Mouse (Mus musculus): ENCODE data around the gene Hdac4.

DNA sequence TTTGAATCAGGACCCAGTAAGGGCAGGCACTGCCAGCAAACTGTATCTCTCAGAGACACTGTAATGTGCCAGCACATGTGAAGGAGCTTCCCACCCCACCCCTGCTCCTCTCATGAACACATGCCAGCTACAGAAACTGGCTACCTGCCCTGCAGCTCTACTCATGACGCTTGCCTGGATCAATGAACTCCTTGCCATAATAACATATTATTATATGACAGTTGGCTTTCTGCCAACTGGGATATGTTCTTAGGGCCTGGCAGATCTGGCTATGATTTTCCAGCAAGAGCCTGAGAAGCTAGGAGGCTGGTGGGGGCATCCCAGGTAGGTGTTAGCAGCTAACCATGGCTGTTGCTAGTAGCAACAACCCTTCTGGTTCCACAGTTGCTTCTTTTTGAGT is 156.8 kb downstream of the Hdac4 start:
- TF ChIP-seq CTCF (IDR thresholded peaks at IDR 0.05; ENCODE audit: control insufficient read depth, insufficient read depth, low read length) = no peak
- no peak for TF ChIP-seq POLR2A (IDR thresholded peaks at IDR 0.05; ENCODE audit: borderline replicate concordance, control insufficient read depth, low read depth, low read length)

Data from bone marrow, adult 2 months (tissue).